Mouse (Mus musculus) forebrain, embryonic 16.5 days (tissue): ENCODE measurements at regions not wholly inside any gene's neighbourhood (a gene's known extent, or its start where the extent isn't known, plus 50 kb on each side); places are given as distances from the start of the nearest gene placed in this dataset.

Source experiments
- ATAC-seq: fragments of 200-750 bp; cut with Nextera tagmentation; 2 replicates; pipeline ENCODE4 v1.8.0; 2017; ENCODE audit warnings: mild to moderate bottlenecking, moderate library complexity
- H3K27ac ChIP-seq: fragments of 300-500 bp; sonication (generic); 2 replicates; pipeline ENCODE4 v1.5.1; 2014; ENCODE audit warnings: low read length, control low read depth
- H3K27me3 ChIP-seq: fragments of 300-500 bp; sonication (generic); replicated peaks from 2 replicates; pipeline ENCODE4 v1.6.1; 2014; ENCODE audit warnings: low read length; ENCODE audit not compliant: control insufficient read depth, insufficient read depth
- H3K36me3 ChIP-seq: fragments of 300-500 bp; sonication (generic); 2 replicates; pipeline ENCODE4 v1.6.1; 2014; ENCODE audit not compliant: control insufficient read depth, insufficient read depth
- H3K4me1 ChIP-seq: fragments of 300-500 bp; sonication (generic); replicated peaks from 2 replicates; pipeline ENCODE4 v1.6.1; 2014; ENCODE audit warnings: low read length; ENCODE audit not compliant: control insufficient read depth, insufficient read depth
- H3K4me2 ChIP-seq: fragments of 300-500 bp; sonication (generic); 2 replicates; pipeline ENCODE4 v1.6.1; 2014; ENCODE audit warnings: mild to moderate bottlenecking, low read length, control low read depth
- H3K4me3 ChIP-seq: fragments of 300-500 bp; sonication (generic); replicated peaks from 2 replicates; pipeline ENCODE4 v1.5.1; 2014; ENCODE audit warnings: mild to moderate bottlenecking, low read length, control low read depth
- H3K9ac ChIP-seq: fragments of 300-500 bp; sonication (generic); replicated peaks from 2 replicates; pipeline ENCODE4 v1.6.1; 2014; ENCODE audit warnings: low read depth, low read length, control low read depth
- H3K9me3 ChIP-seq: fragments of 300-500 bp; sonication (generic); 2 replicates; pipeline ENCODE4 v1.6.1; 2016; ENCODE audit warnings: low read length; ENCODE audit not compliant: control insufficient read depth
- WGBS: fragments of 180-500 bp; shearing (Covaris S2); extraction: QIAGEN DNeasy Blood & Tissue Kit; methylation state at CpG from one replicate; pipeline ENCODE4 v1.1.7; 2014; 5-methylcytosine and 5-hydroxymethylcytosine counted together

- Histone ChIP-seq H3K4me3 (no peak overlapping the region), H3K4me2 (no peak overlapping the region), H3K9ac (no peak overlapping the region), H3K4me1 (no peaks in the 10 kb centered on the region), H3K36me3 (no peaks in the 10 kb centered on the region), H3K27me3 (no peaks in the 10 kb centered on the region), H3K27ac (no peak overlapping the region), H3K9me3 (no peaks in the 10 kb centered on the region)
- WGBS: 86% methylated on average over 2 of the region's 2 CpGs
- no peak for ATAC-seq
Measured at GRCm38 (mm10) chr10:10270297-10270696, 201.8 kb downstream of the Adgb start.

GRCm38 (mm10) chr10:10252540-10253318 lies 219.4 kb downstream of the Adgb start:
- Histone ChIP-seq H3K27ac (no peak overlapping the region), H3K4me2 (no peak overlapping the region), H3K4me3 (no peak overlapping the region), H3K36me3 (no peaks in the 10 kb centered on the region), H3K27me3 (no peaks in the 10 kb centered on the region), H3K4me1 (no peaks in the 10 kb centered on the region), H3K9ac (no peak overlapping the region), H3K9me3 (no peaks in the 10 kb centered on the region)
- ATAC-seq: peak; percentile 72
- WGBS: 63% methylated on average over 8 of the region's 8 CpGs

- ATAC-seq: no peak
- H3K9me3 ChIP-seq: no peaks in the 10 kb centered on the region
- WGBS: 74% methylated on average over 7 of the region's 7 CpGs
- no peak overlapping the region for H3K9ac ChIP-seq
- H3K27me3 ChIP-seq: no peaks in the 10 kb centered on the region
- no peaks in the 10 kb centered on the region for H3K4me1 ChIP-seq
- H3K36me3 ChIP-seq: no peaks in the 10 kb centered on the region
- no peak overlapping the region for H3K27ac ChIP-seq
- no peak overlapping the region for H3K4me2 ChIP-seq
- H3K4me3 ChIP-seq: no peak overlapping the region
Measured at GRCm38 (mm10) chr10:10252136-10252535, 220.0 kb downstream of the Adgb start.

GRCm38 (mm10) chr10:10234894-10235523 lies 237.1 kb downstream of the Adgb start:
- H3K9me3 ChIP-seq: no peaks in the 10 kb centered on the region
- no peak for ATAC-seq
- H3K27me3 ChIP-seq: no peaks in the 10 kb centered on the region
- no peak overlapping the region for H3K9ac ChIP-seq
- H3K36me3 ChIP-seq: no peaks in the 10 kb centered on the region
- no peak overlapping the region for H3K4me2 ChIP-seq
- no peaks in the 10 kb centered on the region for H3K4me1 ChIP-seq
- WGBS: 94% methylated on average over 14 of the region's 14 CpGs
- H3K4me3 ChIP-seq: no peak overlapping the region
- H3K27ac ChIP-seq: no peak overlapping the region

- Histone ChIP-seq H3K9ac (no peak overlapping the region), H3K4me2 (no peak overlapping the region), H3K27ac (no peak overlapping the region), H3K4me1 (no peaks in the 10 kb centered on the region), H3K9me3 (no peaks in the 10 kb centered on the region), H3K27me3 (no peaks in the 10 kb centered on the region), H3K4me3 (no peak overlapping the region), H3K36me3 (no peaks in the 10 kb centered on the region)
- no peak for ATAC-seq
- WGBS: 96% methylated on average over 6 of the region's 6 CpGs
Measured at GRCm38 (mm10) chr10:10224582-10225144, 247.5 kb downstream of the Adgb start.

- H3K9me3 ChIP-seq: no peaks in the 10 kb centered on the region
- H3K27me3 ChIP-seq: no peaks in the 10 kb centered on the region
- H3K4me3 ChIP-seq: no peak overlapping the region
- no peak overlapping the region for H3K27ac ChIP-seq
- H3K4me2 ChIP-seq: no peak overlapping the region
- H3K9ac ChIP-seq: no peak overlapping the region
- no peaks in the 10 kb centered on the region for H3K4me1 ChIP-seq
- 88% methylated on average over 4 of the region's 4 CpGs for WGBS
- ATAC-seq: no peak
- H3K36me3 ChIP-seq: no peaks in the 10 kb centered on the region
Measured at GRCm38 (mm10) chr10:10219726-10220125, 252.4 kb downstream of the Adgb start.

- no peak overlapping the region for H3K27ac ChIP-seq
- peak; percentile 28; the same call in 1 of the 2 replicates for ATAC-seq
- H3K4me3 ChIP-seq: no peak overlapping the region
- H3K9me3 ChIP-seq: no peaks in the 10 kb centered on the region
- no peak overlapping the region for H3K4me2 ChIP-seq
- no peaks in the 10 kb centered on the region for H3K4me1 ChIP-seq
- WGBS: 59% methylated on average over 3 of the region's 3 CpGs
- H3K9ac ChIP-seq: no peak overlapping the region
- no peaks in the 10 kb centered on the region for H3K27me3 ChIP-seq
- no peaks in the 10 kb centered on the region for H3K36me3 ChIP-seq
Measured at GRCm38 (mm10) chr10:10216892-10217291, 255.2 kb downstream of the Adgb start.

GRCm38 (mm10) chr10:10215376-10215775 lies 256.8 kb downstream of the Adgb start:
- H3K4me1 ChIP-seq: no peaks in the 10 kb centered on the region
- no peak overlapping the region for H3K4me3 ChIP-seq
- H3K4me2 ChIP-seq: no peak overlapping the region
- H3K9me3 ChIP-seq: no peaks in the 10 kb centered on the region
- H3K9ac ChIP-seq: no peak overlapping the region
- no peaks in the 10 kb centered on the region for H3K36me3 ChIP-seq
- no peak overlapping the region for H3K27ac ChIP-seq
- ATAC-seq: peak; percentile 26; the same call in 1 of the 2 replicates
- no peaks in the 10 kb centered on the region for H3K27me3 ChIP-seq
- WGBS: 60% methylated on average over 5 of the region's 5 CpGs

GRCm38 (mm10) chr10:10208354-10208753 lies 263.8 kb downstream of the Adgb start:
- H3K4me3 ChIP-seq: no peak overlapping the region
- no peaks in the 10 kb centered on the region for H3K36me3 ChIP-seq
- no peak overlapping the region for H3K4me2 ChIP-seq
- no peak overlapping the region for H3K27ac ChIP-seq
- ATAC-seq: no peak
- H3K4me1 ChIP-seq: no peaks in the 10 kb centered on the region
- no peaks in the 10 kb centered on the region for H3K27me3 ChIP-seq
- no peaks in the 10 kb centered on the region for H3K9me3 ChIP-seq
- no peak overlapping the region for H3K9ac ChIP-seq
- 90% methylated on average over 5 of the region's 5 CpGs for WGBS
